Mouse (Mus musculus) right cerebral cortex, postnatal 14 days (tissue): Measurements from ENCODE around the gene 1810010H24Rik.
"Not testable (repeated sequence)": the region's sequence is repeated elsewhere in the genome, so short reads cannot be mapped to it uniquely, and the experiment has no call there.

Experiments used
- DNase-seq: peaks from one replicate; pipeline ENCODE4 v3.0.0; 2022

The 1810010H24Rik gene

DNA sequence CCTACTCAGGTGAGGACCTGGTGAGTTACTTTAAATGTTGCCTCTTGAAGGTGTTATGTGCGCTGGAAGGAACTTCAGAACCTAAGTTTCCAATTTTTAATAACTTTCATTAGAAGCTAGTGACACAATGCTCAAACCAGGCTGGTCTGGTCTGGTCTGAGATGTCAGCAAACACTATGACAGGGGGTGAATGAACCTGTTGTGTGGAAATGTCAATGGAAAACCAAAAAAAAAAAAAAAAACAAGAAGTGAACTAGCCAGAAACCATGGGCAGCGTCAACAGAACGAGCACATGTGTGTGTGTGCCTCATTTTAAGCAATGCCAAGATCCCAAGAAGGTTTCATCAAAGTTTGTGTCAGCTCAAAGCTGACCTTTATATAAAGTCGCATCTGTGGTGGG, 20.1 kb downstream of the 1810010H24Rik start:
- DNase-seq, result no peak

DNA sequence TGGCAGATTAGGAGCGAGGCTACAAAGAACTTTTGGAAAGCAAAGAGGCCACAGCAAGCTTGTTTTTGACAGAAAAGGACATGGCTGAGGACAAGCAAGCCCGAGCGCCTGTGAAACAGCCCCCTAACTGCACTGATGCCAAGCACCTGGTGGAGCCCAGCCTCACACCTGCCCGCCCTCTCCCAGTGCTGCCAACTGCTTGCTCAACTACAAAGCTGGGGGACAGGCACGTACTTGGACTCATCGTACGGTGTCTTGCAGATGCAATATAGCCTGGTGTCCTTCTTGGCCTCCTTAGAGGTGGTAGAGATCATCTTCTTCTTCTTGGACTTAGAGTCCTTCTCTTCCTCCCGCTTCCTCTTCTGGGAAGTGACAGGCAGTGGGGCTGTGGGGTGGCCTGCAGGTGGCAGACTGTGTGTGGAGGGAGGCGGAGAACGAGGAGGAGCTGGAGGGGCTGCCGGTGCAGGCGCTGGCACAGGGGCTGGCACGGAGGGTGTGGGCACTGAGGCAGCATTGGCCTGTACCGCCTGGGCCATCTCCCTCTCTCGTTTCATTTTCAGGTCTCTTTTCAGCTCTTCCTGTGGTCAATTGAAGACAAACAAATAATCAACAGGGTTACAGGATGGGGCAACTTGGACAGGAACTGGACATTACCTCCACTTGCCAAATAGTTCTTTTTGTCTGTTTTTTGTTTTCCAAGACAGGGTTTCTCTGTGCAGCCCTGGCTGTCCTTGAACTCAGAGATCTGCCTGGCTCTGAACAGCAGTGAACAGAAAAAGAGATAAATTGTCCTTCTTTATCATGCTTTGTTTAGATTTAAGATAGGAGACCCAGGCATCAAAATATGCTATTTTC, 21.5 kb downstream of the 1810010H24Rik start:
- DNase-seq, result no peak

DNA sequence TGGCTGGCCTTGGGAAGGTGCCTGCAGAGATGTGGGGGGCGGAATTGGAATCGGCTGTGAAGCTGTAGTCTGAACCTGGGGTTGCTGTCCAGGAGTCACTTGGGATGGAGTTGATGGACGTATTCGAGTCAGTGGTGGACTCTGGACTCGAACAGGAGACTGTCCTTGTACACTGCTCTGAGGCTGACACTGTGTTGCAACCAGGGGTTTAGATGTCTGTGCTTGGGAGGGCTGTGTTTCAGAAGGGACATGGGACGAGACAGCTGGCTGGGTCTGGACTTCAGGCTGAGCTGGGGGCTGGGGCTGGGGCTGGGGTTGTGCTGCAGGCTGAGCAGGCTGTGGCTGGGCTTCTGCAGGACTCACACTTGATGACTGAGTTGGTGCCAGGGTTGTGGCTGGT, 29.4 kb downstream of the 1810010H24Rik start:
- no peak for DNase-seq

DNA sequence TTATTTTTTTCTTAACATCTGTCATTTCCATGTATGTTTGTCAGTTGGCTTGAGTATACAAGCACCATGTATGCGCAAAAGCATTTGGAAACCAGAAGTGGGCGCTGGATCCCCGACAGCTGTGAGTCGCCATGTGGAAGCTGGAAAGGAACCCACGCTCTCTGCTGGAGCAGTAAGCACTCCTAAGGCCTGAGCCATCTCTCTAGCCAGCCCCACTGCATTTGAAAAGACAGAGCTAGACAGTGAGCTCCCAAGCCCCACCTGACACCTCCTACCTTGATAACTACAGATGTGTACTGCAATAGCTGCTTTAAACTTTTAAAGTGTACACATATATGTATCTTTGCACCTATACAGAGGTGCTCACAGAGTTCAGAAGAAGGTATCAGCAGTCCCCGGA, 31.9 kb downstream of the 1810010H24Rik start:
- no peak for DNase-seq

DNA sequence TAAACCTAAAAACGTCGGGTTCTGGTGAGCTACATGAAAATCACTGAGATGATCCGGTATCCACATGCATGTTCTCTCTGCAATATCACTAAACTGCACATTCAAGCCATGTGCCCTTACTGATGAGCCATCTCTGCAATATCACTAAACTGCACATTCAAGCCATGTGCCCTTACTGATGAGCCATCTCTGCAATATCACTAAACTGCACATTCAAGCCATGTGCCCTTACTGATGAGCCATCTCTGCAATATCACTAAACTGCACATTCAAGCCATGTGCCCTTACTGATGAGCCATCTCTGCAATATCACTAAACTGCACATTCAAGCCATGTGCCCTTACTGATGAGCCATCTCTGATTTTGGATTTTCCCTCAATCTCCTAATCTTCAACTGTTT, 34.2 kb downstream of the 1810010H24Rik start:
- DNase-seq, result not testable (repeated sequence)

DNA sequence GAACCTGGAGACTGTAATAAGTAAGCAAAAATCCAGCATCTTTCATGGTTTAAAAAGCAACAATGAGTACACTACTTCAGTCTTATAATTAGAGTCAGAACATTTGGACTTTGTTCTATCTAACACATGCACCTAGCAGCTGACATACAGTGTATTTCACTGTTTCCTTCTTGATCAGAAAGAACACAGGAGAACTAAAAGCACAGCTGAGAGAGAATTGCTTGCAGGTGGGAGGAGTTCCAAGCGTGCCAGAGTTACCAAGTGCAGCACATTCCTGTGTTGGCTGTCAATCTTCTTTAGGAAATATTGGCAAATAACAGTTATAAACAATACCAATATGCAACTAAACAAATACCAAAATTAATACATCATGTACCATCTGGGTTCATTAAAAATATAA, 35.5 kb downstream of the 1810010H24Rik start:
- no peak for DNase-seq

DNA sequence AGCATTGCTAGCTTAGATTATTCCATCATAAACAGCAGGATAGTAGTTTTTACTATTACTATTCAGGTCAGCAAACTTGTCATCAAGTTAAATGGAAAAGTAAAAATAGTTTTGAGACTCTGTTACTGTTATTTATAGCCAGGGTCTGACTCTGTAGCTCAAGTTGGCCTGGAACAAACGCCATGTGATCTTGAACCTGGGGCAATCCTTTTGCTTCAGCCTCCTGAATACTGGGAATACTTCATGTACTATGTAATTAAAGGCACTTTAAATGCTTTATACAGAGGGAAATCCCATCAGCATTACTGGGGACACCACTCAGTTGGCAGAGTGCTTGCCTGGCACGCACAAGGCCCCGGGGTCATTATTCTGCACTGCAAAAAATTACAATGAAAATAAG, 37.6 kb downstream of the 1810010H24Rik start:
- DNase-seq, result no peak

DNA sequence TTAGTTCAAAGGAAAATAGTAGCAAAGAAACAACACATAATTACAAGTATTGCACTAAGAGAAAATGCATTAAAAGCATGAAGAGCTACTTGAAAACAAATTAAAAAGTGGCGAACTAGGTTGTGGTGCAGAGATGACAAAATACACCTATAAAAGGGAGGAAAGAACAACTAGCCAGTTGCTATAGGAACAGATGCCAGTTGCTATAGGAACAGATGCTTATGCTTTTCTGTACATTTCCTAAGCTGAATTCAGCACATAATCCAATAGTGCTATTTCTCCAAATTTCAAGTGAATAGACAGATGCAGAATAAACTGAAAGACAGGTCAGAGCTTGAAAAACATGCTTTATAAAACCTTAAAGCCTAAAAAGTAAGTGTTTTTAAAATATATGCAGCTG, 39.1 kb downstream of the 1810010H24Rik start:
- DNase-seq, result no peak

DNA sequence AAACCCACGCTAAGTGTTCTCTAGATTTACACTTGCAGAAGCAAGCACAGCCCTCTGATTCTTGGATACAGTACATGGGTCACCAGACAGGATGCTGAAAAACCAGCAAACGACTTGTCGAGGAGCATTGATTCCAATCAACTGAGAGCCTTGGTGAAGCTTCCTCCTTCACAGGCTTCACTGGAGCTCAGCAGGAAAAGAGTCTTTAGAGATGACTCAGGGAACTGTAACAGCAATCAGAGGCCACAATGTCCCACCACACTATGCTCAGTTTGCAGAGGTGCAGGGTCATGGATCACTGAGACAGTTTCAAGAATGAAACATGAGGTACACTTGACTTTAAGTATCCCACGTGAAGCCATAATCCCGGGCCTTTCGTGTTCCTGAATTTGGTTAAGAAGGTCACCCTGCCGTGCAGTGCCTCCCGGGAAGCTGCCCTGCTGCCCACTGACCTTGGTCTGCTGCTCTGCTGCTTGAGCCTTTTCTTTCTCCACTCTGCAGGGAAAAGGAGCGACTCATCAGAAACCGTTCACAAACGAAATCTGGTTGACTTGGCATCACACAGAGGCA, 39.8 kb downstream of the 1810010H24Rik start:
- no peak for DNase-seq
